Mouse (Mus musculus): Measurements from ENCODE around the gene Slc36a4. TPM values are rescaled to one million over a fixed set of nuclear protein-coding genes. Genes with fewer than 3 reads are reported as not detected.

The Slc36a4 gene
- total and polyA plus RNA-seq, 3 experiments, result 6.6 to 9.2 (median 9.0) TPM

GRCm38 (mm10) chr9:15727168-15727567 is 17.6 kb downstream of the Slc36a4 start:
- in situ Hi-C loops (cut with MboI; ENCODE audit: low pct_ligation_motif_present, low pct_unique_long_range_greater_than_20kb, low sequenced_read_pairs) (no loop called here), dilution Hi-C loops (cut with MboI; ENCODE audit: extremely low pct_ligation_motif_present, extremely low pct_unique_long_range_greater_than_20kb, low sequenced_read_pairs) (no loop called here)
- Histone ChIP-seq H3K79me2 (replicated peaks; ENCODE audit: control insufficient read depth, extremely low read depth, insufficient read depth, poor library complexity, severe bottlenecking) (no peaks in the 10 kb centered on the region), H3K9ac (ENCODE audit: insufficient read depth, low read depth) (no peak overlapping the region), H3K4me1 (ENCODE audit: control insufficient read depth in 1 of 2, insufficient read depth in 2 of 2) (peaks cover 5 to 32% of the 10 kb centered on the region in 2 experiments), H3K9me3 (replicated peaks; ENCODE audit: low read length) (no peaks in the 10 kb centered on the region), H3K27me3 (replicated peaks) (no peaks in the 10 kb centered on the region), H3K4me3 (replicated peaks in 1 of 3; ENCODE audit: low read depth in 2 of 3, low read length in 2 of 3, poor library complexity in 1 of 3) (no peak overlapping the region), H3K4me2 (ENCODE audit: insufficient read depth, low read depth, poor library complexity, severe bottlenecking) (no peak overlapping the region), H3K27ac (ENCODE audit: insufficient read depth, low read depth) (no peak overlapping the region), H3K36me3 (replicated peaks in 1 of 2; ENCODE audit: control insufficient read depth in 1 of 2, insufficient read depth in 1 of 2, low read length in 1 of 2) (peaks cover 37 to 72% of the 10 kb centered on the region in 2 experiments)
- TF ChIP-seq JUN (IDR thresholded peaks at IDR 0.05; ENCODE audit: insufficient read depth, low read depth, low read length) (no peak), GABPA (IDR thresholded peaks at IDR 0.05; ENCODE audit: insufficient replicate concordance, low read depth, low read length) (no peak), MYC (IDR thresholded peaks at IDR 0.05; ENCODE audit: low read depth, low read length) (no peak), SMC3 (IDR thresholded peaks at IDR 0.05; ENCODE audit: low read depth, low read length) (no peak)
- DNase-seq (ENCODE audit: extremely low read depth), result no peak

- H3K27ac ChIP-seq (ENCODE audit: insufficient read depth, low read depth), result no peak overlapping the region
- no peak for DNase-seq (ENCODE audit: extremely low read depth)
- H3K36me3 ChIP-seq (replicated peaks in 1 of 2; ENCODE audit: control insufficient read depth in 1 of 2, insufficient read depth in 1 of 2, low read length in 1 of 2), result peaks cover 20 to 52% of the 10 kb centered on the region in 2 experiments
- H3K79me2 ChIP-seq (replicated peaks; ENCODE audit: control insufficient read depth, extremely low read depth, insufficient read depth, poor library complexity, severe bottlenecking), result no peaks in the 10 kb centered on the region
- TF ChIP-seq USF1 (IDR thresholded peaks at IDR 0.05; ENCODE audit: low read depth, low read length) (no peak), ZKSCAN1 (IDR thresholded peaks at IDR 0.05; ENCODE audit: borderline replicate concordance, low read depth, low read length) (no peak), ETS1 (conservative IDR thresholded peaks at IDR 0.05; ENCODE audit: low read depth, low read length) (no peak), ZC3H11A (IDR thresholded peaks at IDR 0.05; ENCODE audit: low read depth, low read length) (no peak), ELF1 (IDR thresholded peaks at IDR 0.05; ENCODE audit: low read depth, low read length) (no peak), CHD1 (IDR thresholded peaks at IDR 0.05; ENCODE audit: low read depth, low read length) (no peak), ZMIZ1 (IDR thresholded peaks at IDR 0.05; ENCODE audit: low read depth, low read length) (no peak), GABPA (IDR thresholded peaks at IDR 0.05; ENCODE audit: insufficient replicate concordance, low read depth, low read length) (no peak)
- in situ Hi-C loops (cut with MboI; ENCODE audit: low pct_ligation_motif_present, low pct_unique_long_range_greater_than_20kb, low sequenced_read_pairs), result no loop called here
- no peaks in the 10 kb centered on the region for H3K27me3 ChIP-seq (replicated peaks)
- H3K4me2 ChIP-seq (ENCODE audit: insufficient read depth, low read depth, poor library complexity, severe bottlenecking), result no peak overlapping the region
- H3K4me3 ChIP-seq (replicated peaks in 1 of 3; ENCODE audit: low read depth in 2 of 3, low read length in 2 of 3, poor library complexity in 1 of 3), result no peak overlapping the region
- no peaks in the 10 kb centered on the region for H3K9me3 ChIP-seq (replicated peaks; ENCODE audit: low read length)
- dilution Hi-C loops (cut with MboI; ENCODE audit: extremely low pct_ligation_motif_present, extremely low pct_unique_long_range_greater_than_20kb, low sequenced_read_pairs), result no loop called here
- H3K4me1 ChIP-seq (ENCODE audit: control insufficient read depth in 1 of 2, insufficient read depth in 2 of 2), result peaks cover 21 to 61% of the 10 kb centered on the region in 2 experiments
- H3K9ac ChIP-seq (ENCODE audit: insufficient read depth, low read depth), result no peak overlapping the region
These were observed 22.5 kb downstream of the Slc36a4 start for GRCm38 (mm10) chr9:15731758-15732748.

Data from CH12.LX (cell line).